Mouse (Mus musculus): ENCODE results near the gene Gpr19. TPM values are rescaled to one million over a fixed set of nuclear protein-coding genes. Genes with fewer than 3 reads are reported as not detected.
A peak's percentile ranks its signal among the peaks of the same experiment; 100 is the strongest.

The Gpr19 gene
- polyA plus RNA-seq, 1 experiment from 2014 or later: 37.0 TPM

DNA sequence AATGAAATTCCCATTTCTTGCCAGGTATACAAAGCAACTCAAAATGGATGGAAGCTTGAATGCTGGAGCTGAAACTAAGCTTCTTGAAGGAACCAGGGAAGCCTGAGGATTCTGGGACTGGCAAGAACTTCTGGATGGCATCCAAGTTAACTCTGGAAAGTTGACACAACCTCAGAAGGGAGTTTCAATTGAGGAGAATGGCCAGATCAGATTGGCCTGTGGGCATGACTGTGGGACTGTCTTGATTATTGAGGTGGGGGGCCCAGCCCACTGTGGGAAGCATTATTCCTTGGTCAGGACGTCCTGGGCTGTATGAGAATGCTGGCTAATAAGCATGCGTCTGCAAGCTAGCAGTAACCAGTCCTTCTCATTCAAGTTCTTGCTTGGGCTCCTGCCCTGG, 18.3 kb downstream of the Gpr19 start:
- Histone ChIP-seq H3K27ac (replicated peaks) (no peak overlapping the region), H3K9me3 (replicated peaks) (no peaks in the 10 kb centered on the region), H3K9ac (replicated peaks) (no peak overlapping the region), H3K4me3 (replicated peaks) (no peak overlapping the region), H3K27me3 (replicated peaks) (no peaks in the 10 kb centered on the region), H3K4me1 (peaks cover 40% of the 10 kb centered on the region), H3K4me2 (no peak overlapping the region), H3K36me3 (no peaks in the 10 kb centered on the region)
- 52% methylated on average over 2 of the region's 2 CpGs for WGBS
- no peak for ATAC-seq (ENCODE audit: low FRiP score)

DNA sequence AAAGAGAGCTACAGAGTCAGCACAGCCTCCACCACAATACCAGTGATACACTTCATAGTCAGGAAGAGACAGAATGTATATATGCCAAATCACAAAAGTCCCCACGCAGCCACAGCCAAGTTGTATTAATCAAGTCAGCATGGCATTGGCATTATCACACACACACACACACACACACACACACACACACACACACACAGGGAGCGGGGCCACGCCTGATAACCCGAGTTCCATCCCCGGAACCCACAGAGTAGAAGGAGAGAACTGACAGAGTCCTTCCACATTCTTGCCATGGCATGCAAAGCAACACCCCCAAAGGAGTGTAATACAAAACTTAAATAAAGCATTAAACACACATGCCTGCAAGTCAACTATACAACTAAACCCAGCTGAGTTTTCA, 18.8 kb downstream of the Gpr19 start:
- ATAC-seq (ENCODE audit: low FRiP score): no peak
- H3K36me3 ChIP-seq: no peaks in the 10 kb centered on the region
- no peaks in the 10 kb centered on the region for H3K27me3 ChIP-seq (replicated peaks)
- H3K27ac ChIP-seq (replicated peaks): no peak overlapping the region
- H3K4me2 ChIP-seq: no peak overlapping the region
- 92% methylated on average over 5 of the region's 5 CpGs for WGBS
- H3K4me3 ChIP-seq (replicated peaks): no peak overlapping the region
- peaks cover 35% of the 10 kb centered on the region for H3K4me1 ChIP-seq
- H3K9me3 ChIP-seq (replicated peaks): no peaks in the 10 kb centered on the region
- no peak overlapping the region for H3K9ac ChIP-seq (replicated peaks)

DNA sequence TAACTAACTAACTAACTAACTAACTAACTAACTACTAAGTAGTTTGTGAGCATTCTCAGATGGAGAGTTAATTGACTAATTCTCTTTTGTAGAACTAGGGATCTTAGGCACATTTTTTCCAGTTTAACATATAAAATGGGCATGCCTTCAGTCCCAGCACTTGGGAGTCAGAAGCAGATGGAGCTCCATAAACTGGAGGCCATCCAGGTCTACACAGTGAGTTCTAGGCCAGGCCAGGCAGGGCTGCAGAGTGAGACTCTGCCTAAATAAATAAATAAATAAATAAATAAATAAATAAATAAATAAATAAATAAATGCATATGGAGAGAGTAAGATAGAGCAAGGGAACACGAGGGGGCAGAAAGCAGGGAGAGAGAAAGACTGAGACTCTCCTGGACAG, 20.5 kb downstream of the Gpr19 start:
- Histone ChIP-seq H3K27ac (replicated peaks) (no peak overlapping the region), H3K9me3 (replicated peaks) (no peaks in the 10 kb centered on the region), H3K4me2 (no peak overlapping the region), H3K9ac (replicated peaks) (no peak overlapping the region), H3K4me3 (replicated peaks) (no peak overlapping the region), H3K27me3 (replicated peaks) (no peaks in the 10 kb centered on the region), H3K36me3 (peaks cover 8% of the 10 kb centered on the region), H3K4me1 (peaks cover 21% of the 10 kb centered on the region)
- WGBS: 82% methylated on average over 1 of the region's 1 CpGs
- ATAC-seq (ENCODE audit: low FRiP score): no peak

DNA sequence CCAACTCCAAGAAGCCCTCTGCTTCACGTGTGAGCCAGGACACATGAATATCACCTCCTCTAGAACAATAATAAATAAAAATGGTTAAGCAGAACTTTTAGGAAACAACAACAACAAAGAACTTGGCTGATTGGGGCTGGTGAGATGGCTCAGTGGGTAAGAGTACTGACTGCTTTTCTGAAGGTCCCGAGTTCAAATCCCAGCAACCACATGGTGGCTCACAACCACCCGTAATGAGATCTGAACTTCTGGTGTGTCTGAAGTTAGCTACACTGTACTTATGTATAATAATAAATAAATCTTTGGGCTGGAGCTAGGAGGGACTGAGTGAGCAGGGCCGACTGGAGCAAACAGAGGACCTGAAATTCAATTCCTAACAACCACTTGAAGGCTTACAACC, 21.1 kb downstream of the Gpr19 start:
- 94% methylated on average over 4 of the region's 4 CpGs for WGBS
- ATAC-seq (ENCODE audit: low FRiP score): no peak
- no peaks in the 10 kb centered on the region for H3K27me3 ChIP-seq (replicated peaks)

DNA sequence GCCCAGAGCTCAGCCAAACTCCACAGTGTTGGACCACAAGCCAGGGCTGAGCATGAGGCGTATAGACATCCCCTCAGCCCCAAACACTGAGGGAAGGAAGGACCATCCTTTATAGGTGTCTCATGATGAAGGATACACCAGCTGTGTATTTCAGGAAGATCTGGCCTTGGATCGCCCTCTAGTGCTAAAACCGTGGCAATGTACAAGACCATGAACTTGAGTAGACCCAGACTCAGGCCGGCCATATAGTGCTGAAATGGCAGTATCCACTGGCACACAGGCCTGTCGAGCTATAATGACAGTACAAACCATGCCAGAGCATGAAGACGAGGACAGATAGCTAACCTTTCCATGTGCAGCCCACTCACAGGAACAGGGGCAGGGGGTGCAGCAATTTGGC, 21.6 kb downstream of the Gpr19 start:
- ATAC-seq (ENCODE audit: low FRiP score): no peak

More for the DNA sequence above, 21.1 kb downstream of the Gpr19 start:
- no peak overlapping the region for H3K4me3 ChIP-seq (replicated peaks)
- H3K9ac ChIP-seq (replicated peaks): no peak overlapping the region
- peaks cover 8% of the 10 kb centered on the region for H3K36me3 ChIP-seq
- H3K9me3 ChIP-seq (replicated peaks): no peaks in the 10 kb centered on the region
- peaks cover 17% of the 10 kb centered on the region for H3K4me1 ChIP-seq
- no peak overlapping the region for H3K4me2 ChIP-seq
- H3K27ac ChIP-seq (replicated peaks): no peak overlapping the region

DNA sequence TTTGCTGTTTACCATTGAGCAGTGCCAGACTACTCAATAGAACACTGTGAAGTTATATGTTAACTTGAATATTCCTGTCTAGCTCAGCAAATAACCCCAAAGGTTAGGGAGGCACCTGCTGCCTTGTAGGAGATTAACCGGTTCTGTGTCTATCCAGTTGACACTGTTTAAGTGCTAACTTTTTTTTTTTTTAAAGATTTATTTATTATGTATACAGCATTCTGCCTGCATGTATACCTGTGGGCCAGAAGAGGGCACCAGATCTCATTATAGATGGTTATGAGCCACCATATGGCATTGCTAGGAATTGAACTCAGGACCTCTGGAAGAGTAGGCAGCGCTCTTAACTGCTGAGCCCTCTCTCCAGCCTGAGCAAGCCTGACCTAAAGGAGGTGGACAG, 25.4 kb downstream of the Gpr19 start:
- H3K27me3 ChIP-seq (replicated peaks): no peaks in the 10 kb centered on the region
- H3K4me2 ChIP-seq: no peak overlapping the region
- no peaks in the 10 kb centered on the region for H3K9me3 ChIP-seq (replicated peaks)
- peaks cover 36% of the 10 kb centered on the region for H3K36me3 ChIP-seq
- no peak overlapping the region for H3K9ac ChIP-seq (replicated peaks)
- no peaks in the 10 kb centered on the region for H3K4me1 ChIP-seq
- WGBS: 92% methylated on average over 2 of the region's 2 CpGs
- no peak overlapping the region for H3K4me3 ChIP-seq (replicated peaks)
- ATAC-seq (ENCODE audit: low FRiP score): no peak
- H3K27ac ChIP-seq (replicated peaks): no peak overlapping the region

More for the DNA sequence above, 21.6 kb downstream of the Gpr19 start:
- Histone ChIP-seq H3K4me1 (peaks cover 17% of the 10 kb centered on the region), H3K36me3 (peaks cover 8% of the 10 kb centered on the region), H3K4me3 (replicated peaks) (no peak overlapping the region), H3K27ac (replicated peaks) (no peak overlapping the region), H3K27me3 (replicated peaks) (no peaks in the 10 kb centered on the region), H3K9ac (replicated peaks) (no peak overlapping the region), H3K4me2 (no peak overlapping the region), H3K9me3 (replicated peaks) (no peaks in the 10 kb centered on the region)
- WGBS: 76% methylated on average over 6 of the region's 6 CpGs

DNA sequence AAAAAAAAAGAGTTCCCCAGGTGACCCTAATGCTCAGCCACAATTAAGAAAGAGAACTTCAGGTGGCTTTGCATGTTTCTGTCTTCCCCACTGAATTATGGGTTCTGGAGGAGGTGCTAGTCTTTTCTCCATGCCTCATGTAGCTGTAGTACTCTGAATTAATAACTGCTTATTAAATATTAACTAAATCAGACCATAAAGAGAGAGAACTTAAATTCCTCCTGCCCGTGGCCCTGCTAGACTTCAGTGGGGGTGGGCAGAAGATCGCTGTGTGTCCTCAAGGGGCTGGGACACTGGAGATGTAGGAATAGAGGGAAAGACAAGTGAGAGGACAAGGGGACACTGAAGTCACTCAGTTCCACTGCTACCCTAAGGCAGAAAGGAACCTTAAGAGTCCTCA, 26.1 kb downstream of the Gpr19 start:
- no peak for ATAC-seq (ENCODE audit: low FRiP score)
- no peak overlapping the region for H3K4me2 ChIP-seq
- peaks cover 43% of the 10 kb centered on the region for H3K36me3 ChIP-seq
- no peak overlapping the region for H3K4me3 ChIP-seq (replicated peaks)
- no peaks in the 10 kb centered on the region for H3K27me3 ChIP-seq (replicated peaks)
- H3K4me1 ChIP-seq: no peaks in the 10 kb centered on the region
- no peak overlapping the region for H3K9ac ChIP-seq (replicated peaks)
- no peaks in the 10 kb centered on the region for H3K9me3 ChIP-seq (replicated peaks)
- WGBS: 80% methylated on average over 2 of the region's 2 CpGs
- no peak overlapping the region for H3K27ac ChIP-seq (replicated peaks)

DNA sequence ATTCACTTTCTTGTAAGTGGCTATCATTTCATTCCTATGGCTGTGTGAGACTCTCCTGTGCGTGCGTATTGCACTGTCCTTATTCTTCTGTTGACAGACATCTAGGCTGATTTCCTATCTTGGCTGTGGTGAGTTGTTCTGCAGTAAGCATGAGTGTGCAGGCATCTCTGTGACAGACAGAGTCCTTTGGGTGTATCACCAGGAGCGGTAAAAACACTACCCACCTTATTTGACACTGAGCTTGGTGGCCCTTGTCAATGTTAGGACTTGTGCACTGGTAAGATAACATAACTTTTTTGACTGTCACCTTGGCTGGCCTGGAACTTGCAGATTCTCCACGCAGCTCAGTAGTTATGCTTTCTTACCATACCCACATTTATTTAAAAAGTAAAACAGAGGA, 27.5 kb downstream of the Gpr19 start:
- no peak for ATAC-seq (ENCODE audit: low FRiP score)
- Histone ChIP-seq H3K27me3 (replicated peaks) (no peaks in the 10 kb centered on the region), H3K9me3 (replicated peaks) (no peaks in the 10 kb centered on the region), H3K36me3 (peaks cover 50% of the 10 kb centered on the region), H3K4me1 (no peaks in the 10 kb centered on the region), H3K4me3 (replicated peaks) (no peak overlapping the region), H3K9ac (replicated peaks) (no peak overlapping the region), H3K27ac (replicated peaks) (no peak overlapping the region), H3K4me2 (no peak overlapping the region)
- WGBS: 95% methylated on average over 4 of the region's 4 CpGs

DNA sequence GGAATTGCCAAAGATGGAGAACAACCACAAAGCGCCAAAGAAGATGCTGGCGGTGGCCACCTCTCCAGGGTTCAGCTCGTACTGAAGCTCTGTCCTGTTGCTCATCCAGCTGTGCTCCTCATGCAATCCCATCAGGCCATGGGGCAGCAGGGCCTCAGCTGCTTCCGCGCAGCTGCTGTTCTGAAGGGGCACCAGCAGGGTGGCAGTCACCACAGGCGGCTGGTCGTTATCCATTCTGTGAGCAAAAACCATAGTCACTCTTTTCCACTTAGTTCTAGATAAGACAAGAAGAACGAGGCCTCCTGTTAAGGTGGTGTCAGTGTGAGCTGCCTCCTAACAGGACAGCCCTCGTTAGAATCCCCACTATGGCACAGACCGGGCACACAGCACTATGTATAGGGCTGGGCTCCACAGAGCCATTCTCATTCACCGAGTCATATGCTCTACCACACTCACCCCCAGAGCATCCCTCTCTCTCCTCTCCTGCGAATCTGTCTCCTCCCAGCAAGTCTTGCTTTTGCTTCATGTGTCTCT, 28.1 kb downstream of the Gpr19 start:
- Histone ChIP-seq H3K9me3 (replicated peaks) (no peaks in the 10 kb centered on the region), H3K27me3 (replicated peaks) (no peaks in the 10 kb centered on the region), H3K4me1 (no peaks in the 10 kb centered on the region), H3K4me3 (replicated peaks) (no peak overlapping the region), H3K9ac (replicated peaks) (no peak overlapping the region), H3K27ac (replicated peaks) (no peak overlapping the region), H3K36me3 (peaks cover 52% of the 10 kb centered on the region), H3K4me2 (no peak overlapping the region)
- WGBS: 92% methylated on average over 12 of the region's 12 CpGs
- no peak for ATAC-seq (ENCODE audit: low FRiP score)

DNA sequence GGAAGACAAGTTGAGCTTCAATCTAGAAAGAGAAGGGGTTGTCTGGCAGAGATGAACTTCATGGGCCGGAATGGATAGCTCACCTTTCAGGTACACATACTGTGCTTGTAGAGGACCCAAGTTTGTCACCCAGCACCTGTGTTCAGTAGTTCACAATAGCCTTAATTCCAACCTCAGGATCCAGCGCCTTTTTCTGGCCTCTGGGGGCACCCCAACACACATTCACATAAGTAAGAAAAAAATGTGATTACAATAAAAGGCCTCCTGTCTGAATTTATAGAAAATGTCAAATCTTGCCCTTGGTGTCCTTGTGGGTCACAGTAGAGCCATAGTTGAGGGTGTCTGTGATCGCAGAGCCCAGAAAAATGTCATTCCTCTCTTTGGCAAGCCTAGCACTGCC, 31.1 kb downstream of the Gpr19 start:
- Histone ChIP-seq H3K4me1 (peaks cover 6% of the 10 kb centered on the region), H3K4me2 (no peak overlapping the region), H3K36me3 (peaks cover 44% of the 10 kb centered on the region), H3K9ac (replicated peaks) (no peak overlapping the region), H3K9me3 (replicated peaks) (no peaks in the 10 kb centered on the region), H3K27me3 (replicated peaks) (no peaks in the 10 kb centered on the region), H3K4me3 (replicated peaks) (no peak overlapping the region), H3K27ac (replicated peaks) (no peak overlapping the region)
- ATAC-seq (ENCODE audit: low FRiP score): no peak
- 93% methylated on average over 3 of the region's 3 CpGs for WGBS

DNA sequence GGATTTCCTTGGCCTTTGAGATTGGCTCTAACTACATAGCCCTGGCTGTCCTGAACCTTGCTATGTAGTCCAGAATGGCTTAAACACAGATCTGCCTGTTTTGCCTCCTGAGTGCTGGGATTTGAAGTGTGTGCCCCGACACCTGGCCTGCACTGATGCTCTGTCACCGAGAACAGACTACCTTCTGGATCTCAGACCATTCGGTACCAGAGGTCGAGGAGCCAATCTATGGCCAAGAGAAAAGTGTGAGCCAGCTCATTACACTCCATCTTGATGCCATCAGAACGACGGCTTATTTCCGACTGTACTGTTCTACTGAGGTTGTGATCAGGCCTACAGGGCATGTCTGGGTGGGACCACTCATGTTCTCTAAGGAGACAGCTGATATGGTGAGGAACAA, 32.3 kb downstream of the Gpr19 start:
- no peak overlapping the region for H3K27ac ChIP-seq (replicated peaks)
- H3K36me3 ChIP-seq: peaks cover 43% of the 10 kb centered on the region
- ATAC-seq (ENCODE audit: low FRiP score): no peak
- peaks cover 13% of the 10 kb centered on the region for H3K4me1 ChIP-seq
- no peak overlapping the region for H3K4me2 ChIP-seq
- no peaks in the 10 kb centered on the region for H3K9me3 ChIP-seq (replicated peaks)
- H3K9ac ChIP-seq (replicated peaks): no peak overlapping the region
- WGBS: 95% methylated on average over 7 of the region's 7 CpGs
- no peaks in the 10 kb centered on the region for H3K27me3 ChIP-seq (replicated peaks)
- no peak overlapping the region for H3K4me3 ChIP-seq (replicated peaks)

DNA sequence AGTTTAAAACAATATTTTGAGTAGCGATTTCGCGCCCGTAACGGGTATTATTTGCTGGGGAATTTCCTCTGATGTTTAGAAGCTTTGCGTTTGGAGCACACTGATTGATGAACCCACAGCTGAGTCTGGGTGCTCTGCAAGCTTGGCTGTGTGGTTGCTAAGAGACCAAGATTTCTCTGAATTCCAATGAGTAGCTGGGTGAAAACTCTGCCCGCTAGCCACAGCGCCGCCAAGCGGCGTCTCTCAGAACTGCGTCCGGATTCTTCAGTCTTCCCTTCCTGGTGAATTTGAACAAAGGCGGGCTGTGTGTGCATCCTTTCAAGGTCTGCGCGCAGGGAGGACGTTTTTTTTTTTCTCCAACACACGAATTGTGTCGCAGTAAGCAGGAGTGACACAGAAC, 35.2 kb downstream of the Gpr19 start:
- H3K4me3 ChIP-seq (replicated peaks): peak overlapping the region; percentile 32
- peaks cover 22% of the 10 kb centered on the region for H3K36me3 ChIP-seq
- peak overlapping the region; percentile 57 for H3K4me2 ChIP-seq
- H3K27me3 ChIP-seq (replicated peaks): no peaks in the 10 kb centered on the region
- WGBS: under 1% methylated on average over 19 of the region's 19 CpGs
- no peaks in the 10 kb centered on the region for H3K9me3 ChIP-seq (replicated peaks)
- peaks cover 13% of the 10 kb centered on the region for H3K4me1 ChIP-seq
- H3K9ac ChIP-seq (replicated peaks): peak overlapping the region; percentile 36; the same call in 1 of the 2 replicates
- H3K27ac ChIP-seq (replicated peaks): peak overlapping the region; percentile 78
- peak; percentile 89 for ATAC-seq (ENCODE audit: low FRiP score)
